Mouse (Mus musculus) MEL-GATA-1-ER (cell line): ENCODE measurements around the gene Fzd9.
A peak's percentile ranks its signal among the peaks of the same experiment; 100 is the strongest.

Experiments used
- DNase-seq: peaks from one replicate; pipeline ENCODE4 v3.0.0-alpha.2; 2012; ENCODE audit warnings: low read depth; ENCODE audit errors: extremely low read depth

The Fzd9 gene

GRCm38 (mm10) chr5:135251079-135251454 is at the start of gene Fzd9:
Gene Fzd9, minus strand, starts transcription at chr5:135251230.
- DNase-seq, result peak; percentile 14

- DNase-seq, result no peak
Measured at GRCm38 (mm10) chr5:135292001-135292400, 41.0 kb upstream of the Fzd9 start.

- DNase-seq, result no peak
Measured at GRCm38 (mm10) chr5:135291193-135291592, 40.2 kb upstream of the Fzd9 start.

GRCm38 (mm10) chr5:135290703-135291102 is 39.7 kb upstream of the Fzd9 start:
- no peak for DNase-seq

GRCm38 (mm10) chr5:135286926-135287325 is 35.9 kb upstream of the Fzd9 start:
- DNase-seq, result no peak

GRCm38 (mm10) chr5:135286185-135286584 is 35.2 kb upstream of the Fzd9 start:
- peak; percentile 20 for DNase-seq

- no peak for DNase-seq
Measured at GRCm38 (mm10) chr5:135285211-135285610, 34.2 kb upstream of the Fzd9 start.

- no peak for DNase-seq
Measured at GRCm38 (mm10) chr5:135280226-135280625, 29.2 kb upstream of the Fzd9 start.

- no peak for DNase-seq
Measured at GRCm38 (mm10) chr5:135276597-135276996, 25.6 kb upstream of the Fzd9 start.

GRCm38 (mm10) chr5:135274663-135275396 is 23.8 kb upstream of the Fzd9 start:
- no peak for DNase-seq

GRCm38 (mm10) chr5:135271563-135272165 is 20.6 kb upstream of the Fzd9 start:
- no peak for DNase-seq

- no peak for DNase-seq
Measured at GRCm38 (mm10) chr5:135270361-135270760, 19.3 kb upstream of the Fzd9 start.

GRCm38 (mm10) chr5:135269451-135269850 is 18.4 kb upstream of the Fzd9 start:
- DNase-seq, result no peak

- DNase-seq, result no peak
Measured at GRCm38 (mm10) chr5:135264548-135264947, 13.5 kb upstream of the Fzd9 start.

- DNase-seq, result no peak
Measured at GRCm38 (mm10) chr5:135263866-135264503, 13.0 kb upstream of the Fzd9 start.

GRCm38 (mm10) chr5:135258280-135259150 is 7.5 kb upstream of the Fzd9 start:
- DNase-seq, result no peak

GRCm38 (mm10) chr5:135257559-135257958 is 6.5 kb upstream of the Fzd9 start:
- DNase-seq, result no peak

- no peak for DNase-seq
Measured at GRCm38 (mm10) chr5:135256166-135256565, 5.1 kb upstream of the Fzd9 start.

GRCm38 (mm10) chr5:135253741-135254401 is 2.8 kb upstream of the Fzd9 start:
- no peak for DNase-seq

GRCm38 (mm10) chr5:135250186-135251078 is 598 bp downstream of the Fzd9 start:
- peak; percentile 28 for DNase-seq
